Mouse (Mus musculus) heart, embryonic 13.5 days (tissue): ENCODE measurements around the gene Dad1. TPM values are rescaled to one million over a fixed set of nuclear protein-coding genes. Genes with fewer than 3 reads are reported as not detected.
A peak's percentile ranks its signal among the peaks of the same experiment; 100 is the strongest.

Experiments used
- ATAC-seq: fragments of 200-750 bp; cut with Nextera tagmentation; 2 replicates; pipeline ENCODE4 v1.8.0; 2017; ENCODE audit warnings: moderate TSS enrichment; ENCODE audit not compliant: insufficient number of reproducible peaks, low FRiP score, low TSS enrichment; ENCODE audit errors: extremely low read depth
- H3K27ac ChIP-seq: fragments of 300-500 bp; sonication (generic); replicated peaks from 2 replicates; pipeline ENCODE4 v1.5.1; 2015; ENCODE audit warnings: moderate library complexity, mild to moderate bottlenecking, inconsistent platforms
- H3K27me3 ChIP-seq: fragments of 300-500 bp; sonication (generic); replicated peaks from 2 replicates; pipeline ENCODE4 v1.6.1; 2015; ENCODE audit warnings: mild to moderate bottlenecking, inconsistent platforms
- H3K36me3 ChIP-seq: fragments of 300-500 bp; sonication (generic); 2 replicates; pipeline ENCODE4 v1.6.1; 2015; ENCODE audit warnings: mild to moderate bottlenecking, inconsistent platforms
- H3K4me1 ChIP-seq: fragments of 300-500 bp; sonication (generic); 2 replicates; pipeline ENCODE4 v1.6.1; 2015; ENCODE audit warnings: inconsistent platforms
- H3K4me2 ChIP-seq: fragments of 300-500 bp; sonication (generic); 2 replicates; pipeline ENCODE4 v1.6.1; 2015; ENCODE audit warnings: inconsistent platforms, mild to moderate bottlenecking, moderate library complexity
- H3K4me3 ChIP-seq: fragments of 300-500 bp; sonication (generic); 2 replicates; pipeline ENCODE4 v1.5.1; 2015; ENCODE audit warnings: moderate library complexity, mild to moderate bottlenecking, inconsistent platforms
- H3K9ac ChIP-seq: fragments of 300-500 bp; sonication (generic); 2 replicates; pipeline ENCODE4 v1.6.1; 2015; ENCODE audit warnings: inconsistent platforms, mild to moderate bottlenecking, moderate library complexity
- H3K9me3 ChIP-seq: fragments of 300-500 bp; sonication (generic); 2 replicates; pipeline ENCODE4 v1.6.1; 2016; ENCODE audit warnings: inconsistent platforms
- WGBS: fragments of 180-500 bp; shearing (Covaris S2); methylation state at CpG from one replicate; pipeline ENCODE4 v1.1.7; 2015; ENCODE audit warnings: mixed read lengths; 5-methylcytosine and 5-hydroxymethylcytosine counted together
- polyA plus RNA-seq: library from polyadenylated mRNA; unstranded; fragments of >200 nt; fragmentation: Nextera tagmentation; extraction: Ambion mirVana; gene quantifications from 2 replicates; pipeline ENCODE4 v1.2.1, GENCODE M21; 2015

The Dad1 gene
- polyA plus RNA-seq, result 391 and 412 TPM in 2 replicates

DNA sequence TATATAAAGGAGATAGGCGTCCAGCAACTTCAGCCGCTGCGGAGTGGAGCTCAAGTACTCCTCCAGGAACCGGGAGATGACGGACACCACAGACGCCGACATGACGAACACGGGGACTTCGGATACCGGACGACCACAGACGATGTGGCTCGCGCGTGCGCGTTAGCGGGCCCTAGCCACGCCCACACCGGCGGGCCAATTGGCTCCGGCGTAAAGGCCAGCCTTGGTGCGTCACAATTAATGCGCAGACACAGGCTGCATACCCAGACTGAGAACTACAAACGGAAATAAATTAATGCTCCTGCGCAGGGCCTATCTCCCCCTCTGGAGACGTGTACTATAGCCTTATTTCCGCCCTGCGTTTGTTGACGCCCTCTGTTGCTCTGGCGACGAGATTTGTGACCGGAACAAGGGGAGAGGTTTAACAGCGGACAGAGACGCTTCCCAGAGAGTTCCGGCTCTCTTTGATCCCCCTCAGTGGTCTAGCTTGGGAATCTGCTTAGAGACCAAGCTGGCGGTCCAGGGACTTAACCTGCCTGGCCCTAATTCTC, at the start of gene Dad1, which contains the start of gene Abhd4:
Dad1 (minus strand) TSS at position 364 of the 551 bp plus-strand sequence.
Abhd4 (plus strand) TSS at position 448 of the 551 bp plus-strand sequence.
- peak; percentile 96 for ATAC-seq
- under 1% methylated on average over 39 of the region's 39 CpGs for WGBS
- H3K36me3 ChIP-seq, result peaks cover 17% of the 10 kb centered on the region
- peaks cover 54% of the 10 kb centered on the region for H3K4me1 ChIP-seq
- peak within 1 kb of the TSS; percentile 91 for H3K9ac ChIP-seq
- H3K4me2 ChIP-seq, result peak within 1 kb of the TSS; percentile 79
- H3K9me3 ChIP-seq, result no peaks in the 10 kb centered on the region
- H3K4me3 ChIP-seq, result peak within 1 kb of the TSS; percentile 85
- peak within 1 kb of the TSS; percentile 92 for H3K27ac ChIP-seq
- no peaks in the 10 kb centered on the region for H3K27me3 ChIP-seq

DNA sequence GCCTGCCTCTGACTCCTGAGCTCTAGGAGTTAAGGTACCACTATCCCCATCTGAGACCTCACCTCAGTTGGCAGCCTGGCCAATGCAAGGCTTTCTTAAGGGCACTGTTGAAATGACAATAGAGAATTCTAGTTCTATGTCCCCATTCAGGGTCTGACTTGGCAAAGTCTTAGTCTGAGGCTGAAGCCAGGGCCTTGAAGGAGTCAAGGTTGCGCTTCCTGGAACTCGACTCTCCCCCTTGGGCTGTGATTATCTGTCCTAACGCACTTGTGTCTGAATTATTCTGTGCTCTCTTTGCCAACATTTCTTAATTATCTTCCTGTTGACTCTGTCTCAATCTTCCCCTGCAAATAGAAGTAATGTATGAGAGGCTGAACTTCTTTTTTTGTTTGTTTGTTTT, 46.8 kb upstream of the Dad1 start:
- 74% methylated on average over 3 of the region's 3 CpGs for WGBS
- Histone ChIP-seq H3K4me3 (no peak overlapping the region), H3K4me1 (no peaks in the 10 kb centered on the region), H3K4me2 (no peak overlapping the region), H3K27ac (no peak overlapping the region), H3K27me3 (no peaks in the 10 kb centered on the region), H3K9me3 (peaks cover 6% of the 10 kb centered on the region; the same call in 1 of the 2 replicates), H3K36me3 (no peaks in the 10 kb centered on the region), H3K9ac (no peak overlapping the region)
- ATAC-seq, result no peak

DNA sequence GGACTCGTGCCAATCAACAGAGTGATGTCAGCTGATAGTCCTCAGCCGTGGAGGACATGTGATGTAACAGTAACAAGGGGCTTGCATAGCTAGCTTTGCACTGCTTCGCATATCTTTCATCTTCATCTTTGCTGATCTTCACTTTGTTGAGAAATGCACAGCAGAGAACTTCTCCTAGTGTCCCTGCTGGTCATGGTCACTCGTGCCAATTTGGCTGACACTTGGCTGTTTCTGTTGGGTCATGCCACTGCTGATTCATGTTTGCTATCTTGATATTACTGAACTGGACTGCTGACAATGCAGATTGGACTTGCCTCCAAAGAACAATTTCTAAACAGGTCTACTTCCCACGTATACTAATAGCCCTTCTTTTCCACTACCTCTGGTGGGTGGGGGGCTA, 46.2 kb upstream of the Dad1 start:
- Histone ChIP-seq H3K4me1 (no peaks in the 10 kb centered on the region), H3K27me3 (no peaks in the 10 kb centered on the region), H3K4me3 (no peak overlapping the region), H3K9ac (no peak overlapping the region), H3K9me3 (peaks cover 6% of the 10 kb centered on the region; the same call in 1 of the 2 replicates), H3K27ac (no peak overlapping the region), H3K4me2 (no peak overlapping the region), H3K36me3 (no peaks in the 10 kb centered on the region)
- no peak for ATAC-seq
- 75% methylated on average over 5 of the region's 5 CpGs for WGBS

DNA sequence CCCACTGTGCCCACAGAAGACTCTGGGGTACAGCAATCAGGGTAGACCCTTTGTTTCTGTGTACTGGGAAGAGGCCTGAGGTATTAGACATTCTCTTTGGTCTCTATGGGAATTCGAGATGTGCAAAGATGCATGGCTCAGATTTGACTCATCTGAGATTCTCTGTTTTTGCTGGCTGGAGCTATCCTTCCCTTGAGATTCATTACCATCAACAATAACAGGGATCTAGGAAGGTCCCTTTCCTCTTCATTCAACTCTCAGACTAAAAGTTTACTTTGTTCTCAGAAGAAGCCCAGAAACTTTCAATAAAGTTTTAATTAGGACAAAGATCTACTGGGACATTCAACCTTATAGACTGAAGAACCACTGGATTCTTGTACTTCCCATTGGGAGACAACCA, 30.9 kb upstream of the Dad1 start, which contains the start of gene Olfr49:
Olfr49 (minus strand) TSS at position 101 of the 400 bp plus-strand sequence.
- no peak within 1 kb of the TSS for H3K27ac ChIP-seq

DNA sequence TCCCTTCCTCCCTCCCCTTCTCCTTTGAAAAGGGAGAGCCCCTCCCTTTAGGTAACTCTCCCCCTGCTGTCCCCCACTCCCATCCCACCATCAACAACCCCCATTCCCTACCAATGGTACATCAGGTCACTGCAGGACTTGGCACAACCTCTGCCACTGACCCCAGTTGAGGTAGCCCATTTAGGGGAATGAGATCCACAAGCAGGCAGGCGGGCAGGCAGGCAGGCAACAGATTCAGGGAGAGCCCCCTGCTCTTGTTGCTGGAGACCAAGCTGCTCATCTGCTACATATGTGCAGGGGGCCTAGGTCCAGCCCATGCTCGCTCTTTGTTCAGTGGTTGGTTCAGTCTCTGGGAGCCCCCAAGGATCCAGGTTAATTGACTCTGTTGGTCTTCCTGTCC, 22.5 kb upstream of the Dad1 start:
- H3K4me2 ChIP-seq, result no peak overlapping the region
- no peaks in the 10 kb centered on the region for H3K4me1 ChIP-seq
- no peaks in the 10 kb centered on the region for H3K36me3 ChIP-seq
- H3K9ac ChIP-seq, result no peak overlapping the region
- 76% methylated on average over 2 of the region's 2 CpGs for WGBS
- no peak for ATAC-seq
- H3K27me3 ChIP-seq, result peaks cover 3% of the 10 kb centered on the region
- H3K27ac ChIP-seq, result no peak overlapping the region
- H3K9me3 ChIP-seq, result no peaks in the 10 kb centered on the region
- H3K4me3 ChIP-seq, result no peak overlapping the region

More for the DNA sequence above, 30.9 kb upstream of the Dad1 start, which contains the start of gene Olfr49:
- no peak within 1 kb of the TSS for H3K4me3 ChIP-seq
- H3K36me3 ChIP-seq, result no peaks in the 10 kb centered on the region
- no peak within 1 kb of the TSS for H3K9ac ChIP-seq
- no peak within 1 kb of the TSS for H3K4me2 ChIP-seq
- no peak for ATAC-seq
- WGBS, result 70% methylated on average over 1 of the region's 1 CpGs
- H3K27me3 ChIP-seq, result peaks cover 15% of the 10 kb centered on the region
- H3K4me1 ChIP-seq, result no peaks in the 10 kb centered on the region
- peaks cover 10% of the 10 kb centered on the region for H3K9me3 ChIP-seq

DNA sequence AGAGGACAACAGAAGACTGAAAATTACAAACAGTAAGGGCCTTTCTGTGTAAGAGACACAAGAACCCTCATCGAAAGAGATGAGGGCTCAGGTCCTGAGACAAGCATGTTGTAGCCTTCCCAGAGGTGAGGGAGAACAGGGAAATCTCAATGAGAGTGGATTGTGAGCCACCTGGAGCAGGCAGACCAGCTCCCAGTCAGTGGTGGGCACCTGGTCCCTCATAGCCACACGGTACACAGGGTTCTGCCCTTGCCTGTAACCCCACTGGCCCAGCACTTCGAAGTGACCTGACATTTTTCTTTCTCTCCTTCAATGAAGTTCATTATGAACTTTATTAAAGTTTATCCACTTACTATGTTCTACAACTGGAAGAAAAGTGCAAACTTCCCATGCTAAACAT, 18.8 kb upstream of the Dad1 start:
- no peaks in the 10 kb centered on the region for H3K4me1 ChIP-seq
- H3K9ac ChIP-seq, result no peak overlapping the region
- 76% methylated on average over 3 of the region's 3 CpGs for WGBS
- no peak for ATAC-seq
- H3K9me3 ChIP-seq, result no peaks in the 10 kb centered on the region
- H3K27ac ChIP-seq, result no peak overlapping the region
- no peaks in the 10 kb centered on the region for H3K27me3 ChIP-seq
- peaks cover 24% of the 10 kb centered on the region for H3K36me3 ChIP-seq
- no peak overlapping the region for H3K4me3 ChIP-seq
- no peak overlapping the region for H3K4me2 ChIP-seq

DNA sequence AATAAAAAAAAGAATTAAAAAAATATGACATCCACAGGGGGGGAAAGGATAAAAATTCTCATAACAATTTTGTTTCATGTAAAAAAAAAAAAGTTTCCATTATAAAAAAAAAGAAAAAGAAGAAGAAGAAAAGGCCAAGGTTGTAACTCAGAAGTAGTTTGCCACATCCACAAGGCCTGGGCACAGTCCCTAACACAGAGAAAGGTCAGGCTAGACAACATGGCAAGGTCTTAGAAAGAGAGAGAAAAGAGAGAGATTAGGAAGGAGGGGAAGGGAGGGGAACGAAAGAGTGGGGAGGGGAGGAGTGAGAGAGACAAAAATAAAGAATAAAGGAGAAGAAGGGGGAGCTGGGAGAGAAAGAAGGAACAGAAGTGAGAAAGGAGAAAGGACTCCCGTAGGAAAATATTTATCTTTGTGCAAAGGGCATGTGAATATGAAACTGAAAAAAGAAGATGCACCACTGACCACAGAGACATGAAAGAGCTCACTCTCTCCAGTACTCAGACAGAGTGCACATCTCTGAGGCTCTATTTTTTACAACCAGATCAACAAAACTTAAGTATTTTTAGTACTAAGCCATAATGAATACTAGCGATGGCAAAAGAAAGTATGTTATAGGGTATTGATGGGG, 18.2 kb upstream of the Dad1 start:
- WGBS, result 84% methylated on average over 3 of the region's 3 CpGs
- no peak for ATAC-seq

DNA sequence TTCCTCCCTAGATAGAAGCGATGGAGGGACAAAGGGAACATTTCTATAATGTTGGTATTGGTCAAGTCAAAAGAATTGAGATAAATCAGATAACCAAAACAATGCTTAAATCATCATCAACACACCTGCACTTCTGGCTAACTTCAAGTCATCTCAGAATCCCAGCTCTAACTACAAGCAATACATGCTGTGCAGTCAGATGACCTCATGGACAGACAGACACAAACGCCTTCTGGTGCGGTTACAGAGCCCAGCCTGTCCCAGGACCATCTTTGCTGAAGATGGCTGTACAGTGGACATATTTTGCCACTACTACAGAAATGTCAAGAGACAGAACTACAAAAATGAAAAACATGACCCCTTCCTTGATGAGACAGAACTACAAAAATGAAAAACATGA, 16.5 kb upstream of the Dad1 start:
- H3K9ac ChIP-seq, result no peak overlapping the region
- WGBS, result 88% methylated on average over 3 of the region's 3 CpGs
- H3K9me3 ChIP-seq, result no peaks in the 10 kb centered on the region
- H3K27me3 ChIP-seq, result no peaks in the 10 kb centered on the region
- no peak overlapping the region for H3K4me3 ChIP-seq
- no peak for ATAC-seq
- H3K4me1 ChIP-seq, result peaks cover under 1% of the 10 kb centered on the region
- peaks cover 43% of the 10 kb centered on the region for H3K36me3 ChIP-seq
- H3K4me2 ChIP-seq, result no peak overlapping the region
- H3K27ac ChIP-seq, result no peak overlapping the region

More for the DNA sequence above, 18.2 kb upstream of the Dad1 start:
- H3K4me2 ChIP-seq, result no peak overlapping the region
- peaks cover 31% of the 10 kb centered on the region for H3K36me3 ChIP-seq
- no peak overlapping the region for H3K4me3 ChIP-seq
- H3K27ac ChIP-seq, result no peak overlapping the region
- no peak overlapping the region for H3K9ac ChIP-seq
- no peaks in the 10 kb centered on the region for H3K9me3 ChIP-seq
- no peaks in the 10 kb centered on the region for H3K4me1 ChIP-seq
- no peaks in the 10 kb centered on the region for H3K27me3 ChIP-seq

DNA sequence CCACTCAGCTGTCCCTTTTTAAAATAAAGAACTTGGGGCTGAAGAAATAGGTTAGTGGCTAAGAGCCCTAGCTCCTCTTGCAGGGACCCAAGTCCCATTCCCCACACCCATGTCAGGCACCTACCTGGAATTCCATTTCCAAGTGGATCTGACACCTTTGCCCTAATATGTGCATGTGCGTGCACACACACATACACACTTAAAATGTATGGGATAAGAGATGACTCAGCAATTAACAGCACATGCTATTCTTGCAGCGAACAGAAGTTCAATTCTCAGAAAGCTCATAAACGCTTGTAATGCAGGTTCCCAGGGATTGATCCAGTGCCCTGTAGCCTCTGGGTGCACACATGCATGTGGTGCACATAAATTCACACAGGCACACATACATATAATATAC, 15.7 kb upstream of the Dad1 start:
- H3K4me3 ChIP-seq, result no peak overlapping the region
- ATAC-seq, result no peak
- H3K27ac ChIP-seq, result no peak overlapping the region
- H3K9ac ChIP-seq, result no peak overlapping the region
- H3K9me3 ChIP-seq, result no peaks in the 10 kb centered on the region
- no peaks in the 10 kb centered on the region for H3K27me3 ChIP-seq
- WGBS, result 89% methylated on average over 3 of the region's 3 CpGs
- peaks cover 52% of the 10 kb centered on the region for H3K36me3 ChIP-seq
- peaks cover 7% of the 10 kb centered on the region for H3K4me1 ChIP-seq
- H3K4me2 ChIP-seq, result no peak overlapping the region

DNA sequence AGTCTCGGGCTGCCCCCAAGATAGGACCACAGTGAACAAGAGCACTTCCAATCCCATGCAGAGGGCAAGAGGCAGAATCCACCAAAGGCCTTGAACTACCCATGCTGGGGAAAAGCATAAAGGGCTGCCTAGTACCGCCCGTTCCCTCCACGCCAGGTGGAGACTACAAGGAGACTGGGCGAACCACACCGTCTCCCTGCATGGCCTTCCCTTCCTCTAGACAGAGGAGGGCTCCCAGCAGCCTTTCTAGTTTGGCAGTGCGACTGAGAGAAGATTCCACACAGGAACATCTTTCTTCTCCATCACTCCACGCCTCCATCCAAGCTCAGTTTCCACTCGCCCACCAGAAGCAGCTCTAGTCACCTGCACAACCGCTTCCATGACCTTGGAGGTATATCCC, 14.1 kb upstream of the Dad1 start:
- no peaks in the 10 kb centered on the region for H3K27me3 ChIP-seq
- ATAC-seq, result no peak
- no peak overlapping the region for H3K4me3 ChIP-seq
- H3K9ac ChIP-seq, result no peak overlapping the region
- no peak overlapping the region for H3K4me2 ChIP-seq
- H3K27ac ChIP-seq, result no peak overlapping the region
- no peaks in the 10 kb centered on the region for H3K9me3 ChIP-seq
- WGBS, result 88% methylated on average over 10 of the region's 10 CpGs
- peaks cover 65% of the 10 kb centered on the region for H3K36me3 ChIP-seq
- peaks cover 13% of the 10 kb centered on the region for H3K4me1 ChIP-seq

DNA sequence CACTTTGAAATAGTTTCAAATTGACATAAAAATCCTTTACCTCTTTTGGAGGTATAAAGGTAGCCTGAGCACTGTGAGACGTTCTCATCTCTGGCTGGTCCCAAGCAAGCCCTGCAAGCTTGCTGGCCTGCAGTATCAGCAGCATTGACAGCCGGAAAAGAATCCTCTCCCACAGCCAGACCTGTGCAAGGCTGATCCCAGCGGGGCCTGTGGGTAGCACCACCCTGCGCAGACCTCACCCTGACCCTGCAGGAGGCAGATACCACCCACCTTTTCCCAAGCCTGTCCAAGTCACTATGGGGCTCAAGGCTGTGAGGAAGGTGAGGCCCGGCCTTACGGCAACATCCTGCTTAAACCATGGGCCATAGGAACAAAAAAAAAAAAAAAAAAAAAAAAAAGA, 12.0 kb upstream of the Dad1 start:
- Histone ChIP-seq H3K27ac (no peak overlapping the region), H3K36me3 (peaks cover 79% of the 10 kb centered on the region), H3K27me3 (no peaks in the 10 kb centered on the region), H3K9me3 (no peaks in the 10 kb centered on the region), H3K4me1 (peaks cover 23% of the 10 kb centered on the region), H3K4me3 (no peak overlapping the region), H3K4me2 (no peak overlapping the region), H3K9ac (no peak overlapping the region)
- ATAC-seq, result no peak
- 61% methylated on average over 6 of the region's 6 CpGs for WGBS

DNA sequence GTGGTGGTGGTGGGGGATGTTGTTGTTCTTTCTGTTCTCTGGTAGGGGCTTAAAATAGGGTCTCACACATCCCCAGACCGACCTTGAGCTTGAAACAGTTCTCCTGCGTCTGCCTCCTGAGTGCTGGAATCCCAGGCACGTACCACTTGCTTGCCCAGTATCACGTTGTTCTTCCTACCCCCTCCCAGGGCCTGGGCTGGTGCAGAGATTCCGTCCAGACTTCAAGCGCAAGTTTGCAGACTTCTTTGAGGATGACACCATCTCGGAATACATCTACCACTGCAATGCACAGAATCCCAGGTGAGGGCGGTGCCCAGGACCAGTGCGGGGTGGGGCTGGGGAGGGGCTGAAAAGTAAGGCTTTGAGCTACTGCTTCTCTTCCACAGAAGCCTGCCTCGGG, 11.2 kb upstream of the Dad1 start:
- Histone ChIP-seq H3K27ac (peak overlapping the region; percentile 83), H3K9me3 (no peaks in the 10 kb centered on the region), H3K4me3 (peak overlapping the region; percentile 24), H3K4me2 (peak overlapping the region; percentile 46), H3K36me3 (peaks cover 78% of the 10 kb centered on the region), H3K9ac (peak overlapping the region; percentile 59), H3K27me3 (no peaks in the 10 kb centered on the region), H3K4me1 (peaks cover 31% of the 10 kb centered on the region)
- no peak for ATAC-seq
- WGBS, result 39% methylated on average over 10 of the region's 10 CpGs
